Mouse (Mus musculus) embryonic fibroblast, embryonic 13.5 days (primary cell): ENCODE data around the gene Cmtr1.

Source experiments
- CTCF ChIP-seq: IDR thresholded peaks from 2 replicates; pipeline ENCODE4 v1.5.1; 2011; ENCODE audit warnings: mild to moderate bottlenecking, control low read depth, low read length, moderate library complexity, borderline replicate concordance; ENCODE audit not compliant: insufficient read depth
- POLR2A ChIP-seq: IDR thresholded peaks from 2 replicates; pipeline ENCODE4 v1.6.1; 2011; ENCODE audit warnings: low read depth, mild to moderate bottlenecking, control low read depth, low read length, moderate library complexity

GRCm38 (mm10) chr17:29615024-29615551, 45.3 kb upstream of the Cmtr1 start:
- TF ChIP-seq CTCF (no peak), POLR2A (no peak)
